Mouse (Mus musculus) large intestine, adult 2 months (tissue): Measurements from ENCODE around the gene Angptl7. TPM values are rescaled to one million over a fixed set of nuclear protein-coding genes. Genes with fewer than 3 reads are reported as not detected.

Source experiments
- DNase-seq: peaks from one replicate; pipeline ENCODE4 v3.0.0-alpha.2; 2012; ENCODE audit warnings: low read depth, low spot score
- WGBS: fragments of 180-500 bp; shearing (Covaris S2); methylation state at CpG from one replicate; pipeline ENCODE4 v1.1.7; 2018; 5-methylcytosine and 5-hydroxymethylcytosine counted together
- polyA plus RNA-seq: library from polyadenylated mRNA; depleted of rRNA; stranded (reverse); fragments of >200 nt; gene quantifications from 2 replicates; pipeline ENCODE4 v1.2.3, GENCODE M21; 2012; rRNA removed

Angptl7 gene
- polyA plus RNA-seq: 0.10 and 0.26 TPM in 2 replicates

GRCm38 (mm10) chr4:148500410-148500867 is at the start of gene Angptl7:
Gene Angptl7 (minus strand): TSS chr4:148500460.
- DNase-seq: no peak
- WGBS: 53% methylated on average over 4 of the region's 4 CpGs

- DNase-seq: no peak
- 78% methylated on average over 4 of the region's 4 CpGs for WGBS
These were observed 48.8 kb upstream of the Angptl7 start for GRCm38 (mm10) chr4:148549106-148549505.

GRCm38 (mm10) chr4:148535876-148536275 is 35.6 kb upstream of the Angptl7 start:
- 88% methylated on average over 3 of the region's 3 CpGs for WGBS
- DNase-seq: no peak

GRCm38 (mm10) chr4:148533613-148534328 is 33.5 kb upstream of the Angptl7 start:
- 87% methylated on average over 12 of the region's 12 CpGs for WGBS
- DNase-seq: no peak

GRCm38 (mm10) chr4:148532516-148532915 is 32.3 kb upstream of the Angptl7 start:
- 90% methylated on average over 3 of the region's 3 CpGs for WGBS
- no peak for DNase-seq

GRCm38 (mm10) chr4:148531341-148531740 is 31.1 kb upstream of the Angptl7 start:
- 89% methylated on average over 4 of the region's 4 CpGs for WGBS
- no peak for DNase-seq

- DNase-seq: no peak
- whole genome bisulfite sequencing: 85% methylated on average over 6 of the region's 6 CpGs
These were observed 30.5 kb upstream of the Angptl7 start for GRCm38 (mm10) chr4:148530778-148531177.

- 91% methylated on average over 5 of the region's 5 CpGs for WGBS
- DNase-seq: no peak
These were observed 30.1 kb upstream of the Angptl7 start for GRCm38 (mm10) chr4:148530351-148530750.

GRCm38 (mm10) chr4:148527158-148527910 is 27.1 kb upstream of the Angptl7 start:
- 79% methylated on average over 10 of the region's 10 CpGs for WGBS

GRCm38 (mm10) chr4:148523538-148523937 is 23.3 kb upstream of the Angptl7 start:
- 79% methylated on average over 7 of the region's 7 CpGs for WGBS
- DNase-seq: no peak

More at GRCm38 (mm10) chr4:148527158-148527910, 27.1 kb upstream of the Angptl7 start:
- no peak for DNase-seq

GRCm38 (mm10) chr4:148518235-148518795 is 18.1 kb upstream of the Angptl7 start:
- WGBS: 84% methylated on average over 5 of the region's 5 CpGs

GRCm38 (mm10) chr4:148517809-148518208 is 17.5 kb upstream of the Angptl7 start:
- no peak for DNase-seq
- WGBS: 79% methylated on average over 4 of the region's 4 CpGs

More at GRCm38 (mm10) chr4:148518235-148518795, 18.1 kb upstream of the Angptl7 start:
- no peak for DNase-seq

GRCm38 (mm10) chr4:148515313-148515712 is 15.1 kb upstream of the Angptl7 start:
- WGBS: 92% methylated on average over 2 of the region's 2 CpGs
- DNase-seq: no peak

- DNase-seq: no peak
- WGBS: 64% methylated on average over 6 of the region's 6 CpGs
These were observed 12.8 kb upstream of the Angptl7 start for GRCm38 (mm10) chr4:148513021-148513559.

GRCm38 (mm10) chr4:148511334-148511733 is 11.1 kb upstream of the Angptl7 start:
- WGBS: 97% methylated on average over 4 of the region's 4 CpGs
- DNase-seq: no peak

- WGBS: 72% methylated on average over 4 of the region's 4 CpGs
- no peak for DNase-seq
These were observed 10.4 kb upstream of the Angptl7 start for GRCm38 (mm10) chr4:148510691-148511090.

- DNase-seq: no peak
- 79% methylated on average over 8 of the region's 8 CpGs for WGBS
These were observed 9.3 kb upstream of the Angptl7 start for GRCm38 (mm10) chr4:148509450-148510084.

- WGBS: 93% methylated on average over 14 of the region's 14 CpGs
- DNase-seq: no peak
These were observed 8.0 kb upstream of the Angptl7 start for GRCm38 (mm10) chr4:148508084-148508849.

- DNase-seq: no peak
- 82% methylated on average over 5 of the region's 5 CpGs for WGBS
These were observed 7.3 kb upstream of the Angptl7 start for GRCm38 (mm10) chr4:148507585-148507984.
